Mouse (Mus musculus) left cerebral cortex, postnatal 10 days (tissue): ENCODE results near the gene Creb5. TPM values are rescaled to one million over a fixed set of nuclear protein-coding genes. Genes with fewer than 3 reads are reported as not detected.
A peak's percentile ranks its signal among the peaks of the same experiment; 100 is the strongest.

Source experiments
- DNase-seq, 2 experiments: peaks; one replicate each; pipeline ENCODE4 v3.0.0; 2021 to 2022; ENCODE audit warnings: low spot score in 2 of 2, mixed read lengths in 1 of 2; ENCODE audit errors: extremely low spot score in 1 of 2
- intact Hi-C: fragments of 180-260 bp; cut with DNase I; formaldehyde crosslinking; loops from one replicate; pipeline ENCODE4 v1.15.1; 2025
- total RNA-seq, 2 experiments: library from RNA; stranded (reverse); gene quantifications; 2 replicates each; pipeline ENCODE4 v1.2.3; 2021

Gene Creb5
- total RNA-seq, 2 experiments from 2014 or later, result 2.4 to 2.9 TPM

DNA sequence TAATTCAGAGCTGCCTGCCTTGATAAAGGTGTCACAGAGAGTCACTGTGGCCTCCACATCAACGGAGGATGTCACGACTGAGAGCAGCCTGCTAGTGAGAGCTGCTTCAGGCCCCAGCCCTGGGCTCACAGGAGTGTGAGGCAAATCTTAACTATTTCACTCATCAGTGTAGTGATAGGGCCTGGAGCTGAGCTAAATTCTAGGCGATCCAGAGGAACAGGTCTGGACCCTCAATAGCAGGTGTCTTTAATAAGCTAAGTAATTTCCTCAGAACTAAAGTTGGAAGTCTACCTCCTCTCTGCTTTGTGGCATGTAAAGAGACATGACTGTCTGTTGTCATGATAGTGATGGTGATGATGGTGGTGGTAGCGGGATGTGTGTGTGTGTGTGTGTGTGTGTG, 283.8 kb downstream of the Creb5 start:
- intact Hi-C loops, result no loop called here
- DNase-seq, result no peak

DNA sequence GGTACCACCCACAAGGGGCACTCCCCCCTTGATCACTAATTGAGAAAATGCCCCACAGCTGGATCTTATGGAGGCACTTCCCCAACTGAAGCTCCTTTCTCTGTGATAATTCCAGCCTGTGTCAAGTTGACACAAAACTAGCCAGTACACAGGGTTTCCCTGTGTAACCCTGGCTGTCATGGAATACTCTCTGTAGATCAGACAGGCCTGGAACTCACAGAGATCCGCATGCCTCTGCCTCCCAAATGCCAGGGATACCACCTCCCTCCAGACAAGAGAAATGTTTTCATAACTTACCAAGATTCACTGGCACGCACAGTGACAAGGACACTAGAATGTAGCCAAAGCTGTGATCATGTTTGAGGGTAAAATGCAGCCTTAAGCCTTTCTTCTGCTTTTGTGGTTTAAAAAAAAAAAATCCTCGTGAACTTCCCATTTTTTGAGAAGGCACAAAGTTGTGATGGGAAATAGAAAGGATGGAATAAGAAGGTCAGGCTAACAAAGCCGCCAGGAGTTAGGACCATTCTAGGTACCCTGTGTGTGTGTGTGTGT, 284.6 kb downstream of the Creb5 start:
- no peak for DNase-seq
- intact Hi-C loops, result no loop called here

DNA sequence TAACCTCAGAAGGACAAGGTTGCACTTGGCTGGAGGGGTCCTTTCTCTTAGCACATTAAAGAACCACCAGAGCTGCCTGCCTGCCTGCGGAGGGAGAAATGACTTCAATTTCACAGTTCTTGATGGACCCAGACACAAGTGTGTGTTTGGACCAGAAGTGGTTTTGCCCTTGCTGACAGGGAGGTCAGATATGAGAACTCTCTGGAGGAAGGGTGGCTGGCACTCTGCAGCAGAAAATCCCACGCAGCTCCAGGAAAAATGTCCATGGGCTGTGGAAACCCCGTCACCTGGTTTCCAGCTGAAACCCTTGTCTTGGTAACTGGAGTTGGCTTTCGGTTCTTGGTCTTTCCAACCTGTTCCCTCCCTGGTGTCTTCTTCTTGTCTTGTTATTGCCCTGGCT, 285.4 kb downstream of the Creb5 start:
- no peak for DNase-seq
- intact Hi-C loops, result no loop called here

- intact Hi-C loops, result no loop called here
- peak; percentile 85 for DNase-seq
Measured at GRCm38 (mm10) chr6:53572979-53573710, 286.1 kb downstream of the Creb5 start.

DNA sequence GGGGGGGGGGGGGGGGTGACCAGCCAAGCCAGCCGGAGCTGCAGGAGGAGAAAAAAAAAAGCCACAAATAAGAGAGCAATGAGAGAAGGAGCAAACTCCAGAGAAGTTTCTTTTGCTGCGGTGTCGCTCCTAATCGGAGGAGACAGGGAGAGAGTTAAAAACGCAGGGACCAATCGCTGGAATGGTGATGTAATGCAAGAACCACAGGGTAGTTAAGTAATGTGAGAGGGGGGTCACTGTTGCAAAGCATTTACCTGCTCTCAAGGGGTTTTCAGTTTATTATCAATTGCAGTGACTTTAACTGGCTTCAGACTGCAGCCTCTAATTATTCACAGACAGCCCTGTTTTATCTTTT, 286.6 kb downstream of the Creb5 start:
- no peak for DNase-seq
- intact Hi-C loops, result no loop called here

DNA sequence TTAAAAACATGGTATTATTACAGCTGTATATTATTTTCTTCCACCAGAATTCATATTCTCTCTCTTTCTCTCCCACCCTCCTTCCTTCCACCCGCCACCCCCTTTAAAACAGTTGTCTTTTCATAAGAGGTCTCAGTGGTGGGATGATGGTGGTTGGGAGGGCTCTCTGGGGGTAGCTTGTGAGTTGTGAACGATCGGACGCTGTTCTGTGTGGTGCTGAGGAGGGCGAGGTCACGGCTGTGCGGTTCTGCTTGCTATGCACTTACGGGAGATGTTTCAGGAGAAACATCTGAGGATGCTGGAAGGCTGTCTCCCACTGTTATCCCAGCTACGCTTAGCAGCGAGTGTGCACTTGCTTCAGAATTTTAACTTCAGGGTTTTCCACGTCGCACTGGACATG, 287.0 kb downstream of the Creb5 start:
- intact Hi-C loops, result no loop called here
- no peak for DNase-seq

DNA sequence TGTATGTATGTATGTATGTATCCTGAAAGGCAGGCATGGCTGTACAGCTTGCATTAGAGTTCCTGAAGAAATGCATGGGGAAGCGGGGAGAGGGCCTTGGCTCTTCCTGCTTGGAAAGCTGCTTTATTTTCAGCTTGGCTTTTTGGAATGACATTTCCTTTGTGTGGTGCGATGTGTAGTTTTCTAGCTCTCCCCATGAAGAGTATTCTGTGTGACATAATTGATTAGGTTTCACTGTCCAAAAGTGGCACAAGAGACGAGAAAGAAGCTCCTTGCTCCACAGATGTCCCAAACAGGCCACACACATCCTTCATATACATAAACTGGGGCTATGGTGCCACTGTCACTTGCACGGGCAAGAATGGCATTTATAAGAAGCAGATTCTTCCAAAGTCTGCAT, 288.1 kb downstream of the Creb5 start:
- intact Hi-C loops, result no loop called here

DNA sequence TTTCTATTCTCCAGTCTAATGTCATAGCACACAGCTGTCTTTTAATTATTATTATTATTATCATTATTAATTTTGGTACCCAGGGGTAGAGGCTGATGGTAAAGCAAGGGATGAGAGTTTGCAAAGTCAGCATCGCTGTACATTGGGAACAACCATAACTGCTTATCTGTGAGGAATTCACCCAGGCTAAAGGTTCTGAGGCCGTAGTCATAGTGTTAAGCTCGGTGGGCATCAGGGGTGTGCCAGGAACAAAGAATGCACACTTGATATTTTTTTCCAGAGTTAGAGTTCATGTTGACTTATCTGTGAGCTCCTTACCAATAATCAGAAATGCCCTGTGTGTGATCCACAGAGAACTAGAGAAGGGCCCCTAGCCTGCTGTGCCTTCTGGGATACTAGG, 288.8 kb downstream of the Creb5 start:
- no peak for DNase-seq
- intact Hi-C loops, result no loop called here

More for the DNA sequence above, 288.1 kb downstream of the Creb5 start:
- no peak for DNase-seq

- no peak for DNase-seq
Measured at GRCm38 (mm10) chr6:53576841-53577240, 289.8 kb downstream of the Creb5 start.

DNA sequence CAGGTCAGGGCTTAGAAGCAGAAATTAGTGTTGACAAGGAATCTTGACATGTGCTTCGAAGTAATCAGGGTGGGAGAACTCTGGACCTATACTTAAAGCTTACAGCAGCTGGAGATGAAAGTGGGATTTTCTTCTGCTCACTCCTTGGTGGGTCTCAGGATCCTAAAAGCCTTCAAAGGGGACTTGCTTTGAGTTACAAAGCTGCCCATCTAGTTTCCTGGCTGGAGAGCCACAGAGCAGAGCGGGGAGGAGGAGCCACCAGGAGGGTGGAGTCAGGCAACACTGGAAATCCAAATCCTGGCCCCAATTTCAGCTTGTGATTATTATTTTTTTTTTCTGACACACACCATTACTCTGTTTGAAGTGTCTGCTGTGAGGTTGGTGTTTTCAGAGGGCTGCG, 290.7 kb downstream of the Creb5 start:
- DNase-seq, result no peak
- intact Hi-C loops, result no loop called here

More at GRCm38 (mm10) chr6:53576841-53577240, 289.8 kb downstream of the Creb5 start:
- intact Hi-C loops, result no loop called here

- no peak for DNase-seq
- intact Hi-C loops, result no loop called here
Measured at GRCm38 (mm10) chr6:53580346-53580745, 293.3 kb downstream of the Creb5 start.

DNA sequence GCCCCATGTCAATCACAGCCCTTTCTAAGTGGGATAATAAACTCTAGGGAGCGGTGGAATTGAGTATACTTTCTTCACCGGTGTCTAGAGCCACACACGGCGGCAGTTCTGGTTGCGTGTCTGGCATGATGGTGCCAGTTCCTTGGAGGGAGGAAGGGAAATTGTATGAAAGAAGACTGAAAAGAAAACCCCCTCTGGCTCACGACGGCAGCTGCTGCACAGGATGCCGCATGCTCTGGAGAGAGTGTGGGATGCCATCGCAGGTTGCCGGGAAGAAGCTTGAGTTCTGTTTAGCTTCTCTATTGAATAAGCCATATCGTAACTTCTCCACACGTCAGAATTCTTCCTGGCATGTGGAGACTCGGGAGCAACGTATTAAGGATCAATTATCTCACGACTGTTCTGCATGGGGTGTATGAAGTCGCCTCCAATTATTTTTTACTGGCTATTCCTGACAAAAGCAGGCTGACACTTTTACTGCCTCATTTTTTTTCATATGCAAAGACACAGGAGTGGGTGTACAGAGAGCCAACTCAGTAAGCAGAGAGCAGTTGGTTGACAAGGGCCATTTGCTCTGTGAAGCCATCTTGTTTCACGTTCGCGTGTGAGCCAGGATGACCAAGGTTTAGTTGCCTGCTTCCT, 296.3 kb downstream of the Creb5 start:
- DNase-seq, result peak in 1 of 2 experiments; percentile 51
- intact Hi-C loops, result no loop called here

DNA sequence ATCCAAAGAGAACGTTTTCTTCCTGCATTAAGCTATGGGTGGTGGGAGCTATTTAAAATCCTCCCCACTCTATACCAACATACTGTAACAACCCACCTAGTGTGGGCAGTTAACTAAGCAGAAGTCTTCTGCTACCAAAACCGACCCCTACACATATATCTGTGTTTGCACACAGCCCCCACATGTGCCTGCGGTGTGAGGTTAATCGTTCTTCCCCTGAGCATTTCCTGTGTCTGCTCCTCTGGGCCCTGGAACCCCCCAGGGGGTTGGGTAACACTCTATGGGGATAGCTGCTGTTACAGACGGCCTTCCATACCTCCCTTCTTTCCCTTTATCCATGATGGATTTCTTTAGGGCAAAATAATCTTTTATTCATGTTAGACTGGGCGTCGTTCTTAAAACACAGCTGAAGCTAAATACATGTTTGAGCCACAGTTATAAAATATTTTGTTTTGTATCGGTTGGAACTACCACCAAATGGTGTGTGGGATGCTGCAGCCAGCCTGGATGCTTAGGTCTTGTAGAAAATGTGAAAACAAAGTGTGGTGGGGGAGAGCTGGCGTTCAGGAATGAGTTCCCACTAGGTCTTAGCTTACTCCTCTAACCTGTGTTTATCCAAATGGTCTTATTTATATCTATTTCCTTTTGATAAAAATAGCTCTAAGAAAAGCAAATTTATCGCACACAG, 297.8 kb downstream of the Creb5 start:
- DNase-seq, result no peak
- intact Hi-C loops, result no loop called here

DNA sequence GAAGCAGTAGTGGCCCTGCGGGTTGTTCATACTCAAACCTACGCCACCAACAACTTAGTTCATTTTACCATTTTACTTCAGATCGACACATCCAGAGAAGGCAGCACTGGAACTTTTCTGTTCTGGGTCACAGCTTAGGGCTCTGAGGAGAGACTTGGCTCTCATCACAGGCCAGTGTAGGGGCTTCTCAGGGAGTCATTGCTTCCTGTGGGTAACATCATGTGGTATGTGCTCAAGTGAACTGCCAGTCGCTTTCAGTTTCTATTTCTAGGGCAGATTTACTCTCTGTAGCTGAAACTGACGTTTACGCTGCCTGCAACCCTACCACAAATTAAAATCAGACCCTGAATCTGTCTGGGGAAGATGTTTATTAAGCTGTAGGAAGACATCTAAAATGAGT, 302.7 kb downstream of the Creb5 start:
- no peak for DNase-seq
- intact Hi-C loops, result no loop called here

- intact Hi-C loops, result no loop called here
- DNase-seq, result no peak
Measured at GRCm38 (mm10) chr6:53592230-53592629, 305.2 kb downstream of the Creb5 start.

DNA sequence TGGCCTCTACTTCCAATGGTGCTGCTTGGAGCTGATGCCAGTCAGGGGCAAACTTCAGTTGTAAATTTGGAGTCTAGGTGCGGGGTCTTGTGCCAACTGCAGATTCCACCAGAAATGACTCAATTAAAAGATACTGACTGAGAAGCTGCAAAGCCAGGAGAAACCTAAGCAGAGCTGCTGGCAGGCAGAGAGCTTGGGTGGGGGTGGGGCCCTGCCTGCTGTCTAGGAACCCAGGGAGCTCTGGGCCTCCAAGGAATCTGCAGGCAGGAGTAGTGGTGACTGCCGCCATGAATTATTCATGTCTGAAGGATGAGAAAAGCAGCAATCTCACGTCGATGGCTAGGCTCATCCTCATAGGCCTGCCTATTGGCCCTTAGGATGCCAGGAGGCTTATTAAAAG, 306.5 kb downstream of the Creb5 start:
- DNase-seq, result no peak
- intact Hi-C loops, result no loop called here

GRCm38 (mm10) chr6:53594316-53594715, 307.2 kb downstream of the Creb5 start:
- intact Hi-C loops, result no loop called here
- no peak for DNase-seq

DNA sequence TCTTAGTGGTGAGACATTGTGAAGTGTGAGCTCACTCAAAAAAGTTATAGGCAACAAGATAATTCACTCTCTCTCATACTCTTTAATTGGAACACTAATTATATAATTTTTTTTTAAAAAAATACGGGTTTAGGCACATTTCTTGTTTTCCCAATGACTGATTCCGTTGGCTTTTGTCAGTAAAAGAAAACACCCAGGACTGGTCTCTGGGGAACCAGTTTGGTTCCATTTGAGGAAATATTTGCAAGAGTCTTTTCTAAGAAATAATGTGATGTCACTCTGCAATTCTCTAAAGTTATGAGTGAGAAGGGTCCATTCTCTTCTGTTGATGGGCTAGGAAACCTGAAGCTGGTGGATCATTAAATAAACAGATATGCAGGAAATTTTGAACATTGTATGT, 309.3 kb downstream of the Creb5 start:
- intact Hi-C loops, result no loop called here
- DNase-seq, result no peak

DNA sequence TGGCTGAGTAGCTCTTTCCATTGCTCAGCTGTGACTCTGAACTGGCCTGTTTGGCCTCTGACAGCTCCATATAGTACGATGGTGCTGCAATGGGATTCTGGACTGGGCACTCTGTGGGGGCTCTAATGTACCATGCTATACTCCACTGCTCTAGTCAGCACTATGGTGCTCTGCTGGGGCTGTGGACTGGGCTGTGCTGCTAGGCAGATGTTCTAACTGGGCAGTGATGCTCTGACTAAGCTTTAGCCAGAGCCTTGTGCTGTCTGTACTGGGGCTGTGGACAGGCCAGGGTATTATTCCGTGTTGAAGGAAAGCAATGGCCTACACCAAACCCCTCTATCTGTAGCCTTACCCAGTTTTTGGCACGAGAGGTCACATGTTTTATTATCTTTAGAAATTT, 316.0 kb downstream of the Creb5 start:
- DNase-seq, result no peak
- intact Hi-C loops, result no loop called here

DNA sequence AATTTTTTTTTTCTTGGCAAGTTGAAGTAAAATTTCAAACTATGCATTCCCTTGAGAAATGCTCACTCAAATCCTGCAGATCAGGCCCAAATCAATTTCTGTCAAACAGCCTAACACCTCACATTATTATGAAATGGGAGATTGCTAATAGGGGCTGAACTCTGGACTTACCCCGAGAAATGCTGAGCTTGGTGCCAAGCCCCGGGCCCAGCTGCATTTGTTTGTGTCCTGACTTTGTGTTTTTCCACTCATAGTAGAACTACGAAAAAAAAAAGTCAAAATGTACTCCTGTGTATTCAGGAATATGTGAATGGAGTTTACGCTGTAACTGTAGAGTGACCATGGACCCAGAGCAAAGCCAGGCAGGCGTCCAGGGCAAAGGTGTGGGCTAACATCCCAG, 316.6 kb downstream of the Creb5 start:
- DNase-seq, result no peak
- intact Hi-C loops, result no loop called here
